Mouse (Mus musculus): ENCODE data around the gene Kif2a.
A peak's percentile ranks its signal among the peaks of the same experiment; 100 is the strongest.
"Not testable (repeated sequence)": the region's sequence is repeated elsewhere in the genome, so short reads cannot be mapped to it uniquely, and the experiment has no call there.

Gene Kif2a

GRCm38 (mm10) chr13:107022266-107023171, 593 bp upstream of the Kif2a start:
- DNase-seq (ENCODE audit: low spot score in 2 of 2) = peak; percentile 85

DNA sequence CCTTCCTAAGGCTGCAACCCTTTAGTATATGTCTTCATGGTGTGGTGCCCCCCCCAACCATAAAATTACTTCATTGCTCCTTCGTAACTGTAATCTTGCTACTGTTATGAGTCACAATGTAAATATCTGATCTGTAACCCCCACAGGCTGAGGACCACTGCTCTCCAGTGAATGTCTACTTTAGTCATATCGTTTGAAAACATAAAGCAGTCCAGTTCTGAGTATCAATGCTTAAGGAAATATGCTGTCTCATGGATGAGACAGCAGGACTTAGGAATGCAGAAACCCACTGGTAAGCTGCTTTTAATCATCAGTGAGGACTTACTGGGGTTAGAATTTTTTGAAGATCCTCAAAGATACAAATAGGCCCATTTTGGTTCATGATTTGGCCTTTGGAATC, 2.5 kb downstream of the Kif2a start:
- no peak for DNase-seq (ENCODE audit: low spot score in 2 of 2)

- no peak for DNase-seq (ENCODE audit: low spot score in 2 of 2)
These were observed 8.0 kb downstream of the Kif2a start for GRCm38 (mm10) chr13:107013926-107014325.

GRCm38 (mm10) chr13:107011618-107012017, 10.3 kb downstream of the Kif2a start:
- no peak for DNase-seq (ENCODE audit: low spot score in 2 of 2)

DNA sequence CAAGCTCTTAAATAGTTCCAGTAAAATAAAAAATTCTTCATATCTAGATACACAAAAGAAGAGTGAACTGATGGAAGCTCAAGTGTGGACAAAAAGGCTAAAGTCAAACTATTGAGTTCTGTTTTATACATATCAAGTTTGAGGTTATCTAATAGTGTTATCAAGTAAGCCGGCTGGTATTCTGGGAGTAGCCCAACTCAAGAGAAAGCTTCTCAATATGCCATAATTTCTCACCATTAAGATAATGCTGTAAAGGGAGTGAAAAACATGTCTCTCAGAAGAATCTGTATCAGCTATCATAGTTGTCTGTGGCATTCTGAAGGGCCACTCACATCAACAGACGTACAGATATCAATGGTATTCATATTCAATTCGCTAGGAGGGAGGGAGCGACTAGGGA, 13.8 kb downstream of the Kif2a start:
- DNase-seq (ENCODE audit: low spot score in 2 of 2) = no peak

DNA sequence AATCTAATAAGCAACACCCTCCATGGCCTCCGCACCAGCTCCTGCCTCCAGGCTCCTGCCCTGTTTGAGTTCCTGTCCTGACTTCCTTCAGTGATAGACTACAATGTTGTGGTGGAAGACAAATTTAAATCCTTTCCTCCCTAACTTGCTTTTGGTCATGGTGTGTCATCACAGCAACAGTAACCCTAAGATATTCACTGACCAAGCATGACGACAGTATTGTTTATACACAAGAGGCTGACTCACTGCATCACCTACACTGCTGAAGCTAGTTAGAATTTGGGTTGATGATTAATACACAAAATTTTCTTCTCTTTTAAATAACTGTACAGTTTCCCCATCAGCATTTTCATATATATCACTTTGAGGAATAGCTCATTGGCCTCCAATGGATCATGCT, 18.7 kb downstream of the Kif2a start:
- DNase-seq (ENCODE audit: low spot score in 2 of 2) = no peak

DNA sequence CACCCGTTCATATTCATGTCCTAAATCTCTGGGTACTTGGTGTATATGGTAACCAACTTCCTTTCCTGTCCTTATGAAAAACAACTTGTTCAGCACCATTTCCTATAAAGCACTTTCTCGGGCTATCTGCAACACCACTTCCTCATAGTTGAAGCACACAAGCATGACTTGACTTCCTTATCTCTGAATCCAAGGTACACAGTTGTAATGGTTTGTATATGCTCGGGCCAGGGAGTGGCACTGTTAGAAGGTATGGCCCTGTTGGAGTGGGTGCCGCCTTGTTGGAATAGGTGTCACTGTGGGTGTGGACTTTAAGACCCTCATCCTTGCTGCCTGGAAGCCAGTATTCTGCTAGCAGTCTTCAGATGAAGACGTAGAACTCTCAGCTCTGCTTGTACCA, 23.3 kb downstream of the Kif2a start:
- DNase-seq (ENCODE audit: low spot score in 2 of 2) = no peak

- no peak for DNase-seq (ENCODE audit: low spot score in 2 of 2)
These were observed 23.9 kb downstream of the Kif2a start for GRCm38 (mm10) chr13:106998026-106998425.

- DNase-seq (ENCODE audit: low spot score in 2 of 2) = not testable (repeated sequence)
These were observed 24.4 kb downstream of the Kif2a start for GRCm38 (mm10) chr13:106997557-106997956.

- DNase-seq (ENCODE audit: low spot score in 2 of 2) = no peak
These were observed 25.0 kb downstream of the Kif2a start for GRCm38 (mm10) chr13:106996891-106997290.

DNA sequence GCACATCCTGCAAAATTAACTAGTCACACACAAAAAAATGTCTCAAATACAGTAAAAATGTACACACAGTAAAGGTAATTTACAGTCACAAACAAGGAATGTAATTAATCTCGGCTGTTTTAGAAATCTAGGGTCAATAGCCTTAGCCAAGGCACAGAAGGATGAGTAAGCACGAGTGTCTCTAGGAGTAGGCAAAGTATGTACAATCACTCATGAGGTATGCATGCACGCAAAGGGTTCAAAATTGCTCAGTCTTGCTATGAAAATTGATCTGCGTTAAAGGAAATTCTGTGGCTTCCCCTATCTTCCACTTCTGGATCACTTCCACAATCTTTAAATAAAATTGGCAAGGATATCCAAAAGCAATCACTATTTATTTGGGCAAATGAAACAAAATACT, 60.4 kb downstream of the Kif2a start:
- DNase-seq (ENCODE audit: low spot score in 2 of 2) = no peak

GRCm38 (mm10) chr13:106960557-106960956, 61.4 kb downstream of the Kif2a start:
- no peak for DNase-seq (ENCODE audit: low spot score in 2 of 2)

- no peak for DNase-seq (ENCODE audit: low spot score in 2 of 2)
These were observed 63.6 kb downstream of the Kif2a start for GRCm38 (mm10) chr13:106958286-106958685.

- no peak for DNase-seq (ENCODE audit: low spot score in 2 of 2)
These were observed 64.4 kb downstream of the Kif2a start for GRCm38 (mm10) chr13:106957554-106957953.

GRCm38 (mm10) chr13:106954880-106955279, 67.0 kb downstream of the Kif2a start:
- DNase-seq (ENCODE audit: low spot score in 2 of 2) = no peak

- no peak for DNase-seq (ENCODE audit: low spot score in 2 of 2)
These were observed 74.3 kb downstream of the Kif2a start for GRCm38 (mm10) chr13:106947583-106947982.

DNA sequence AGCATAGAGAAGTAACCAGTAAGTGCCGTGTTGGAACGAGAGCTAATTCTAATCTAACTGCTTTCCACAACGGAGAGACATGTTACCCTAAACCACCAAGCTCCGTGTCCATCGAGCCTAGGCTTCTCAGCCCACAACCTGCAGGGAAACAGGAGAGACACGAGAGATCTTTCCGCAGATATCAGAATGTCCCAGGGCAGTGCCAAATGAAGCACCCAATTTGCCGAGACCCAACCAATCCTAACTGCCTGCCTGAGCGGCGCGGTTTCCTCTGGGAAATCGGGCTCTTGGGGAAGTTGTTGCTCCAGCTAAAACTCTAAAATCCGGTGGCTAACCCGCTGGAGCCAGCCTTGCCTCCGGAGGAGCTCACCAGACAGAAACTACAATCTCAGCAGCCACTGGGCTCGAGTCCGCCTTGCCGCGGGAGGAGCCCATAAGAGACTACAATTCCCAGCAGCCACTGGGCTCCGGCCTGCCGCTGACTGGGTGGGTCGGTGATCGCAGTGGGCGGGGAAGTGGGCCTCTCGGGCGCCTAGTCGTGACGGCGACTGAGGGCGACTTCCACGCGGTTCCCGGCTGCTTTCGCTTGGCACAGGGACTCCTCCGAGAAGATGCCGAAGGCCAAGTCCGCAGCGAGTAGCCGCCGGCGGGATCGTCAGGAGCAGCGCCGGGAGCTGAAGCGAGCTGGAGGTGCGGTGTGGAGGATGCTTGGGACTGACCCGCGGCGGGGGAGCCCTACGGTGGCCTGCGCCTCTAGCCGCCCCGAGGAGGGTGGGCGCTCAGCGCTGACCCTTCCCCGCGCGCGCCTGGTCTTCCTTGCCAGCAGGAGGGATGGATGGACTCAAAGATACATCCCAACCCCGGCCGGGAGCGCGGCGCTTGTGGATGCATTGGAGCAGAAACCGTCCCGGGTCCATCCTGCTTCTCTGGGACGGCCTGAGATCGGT, 75.1 kb downstream of the Kif2a start, which contains the start of gene Dimt1:
Gene Dimt1, plus strand, starts transcription at position 534 of the 947 bp plus-strand sequence.
- DNase-seq (ENCODE audit: low spot score in 2 of 2) = peak; percentile 98

DNA sequence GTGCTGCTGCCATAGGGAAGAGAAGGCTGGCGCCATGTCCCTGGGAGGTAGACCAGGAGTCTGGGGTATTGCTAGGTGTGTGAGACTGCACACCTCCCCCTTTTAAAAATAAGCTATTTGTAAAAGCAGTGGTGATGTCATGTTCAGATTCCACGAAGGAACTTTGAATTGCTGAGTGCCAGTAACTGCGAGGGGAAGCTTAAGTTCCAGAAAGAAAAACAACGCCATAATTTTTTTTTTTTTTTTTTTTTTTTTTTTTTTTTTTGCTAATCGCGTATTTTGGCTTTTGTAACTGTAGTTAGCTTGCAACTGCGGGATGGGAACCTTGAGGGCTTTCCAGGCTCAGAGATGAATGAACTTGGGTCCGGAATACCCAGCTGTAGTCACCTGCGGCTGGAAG, 76.4 kb downstream of the Kif2a start:
- no peak for DNase-seq (ENCODE audit: low spot score in 2 of 2)

DNA sequence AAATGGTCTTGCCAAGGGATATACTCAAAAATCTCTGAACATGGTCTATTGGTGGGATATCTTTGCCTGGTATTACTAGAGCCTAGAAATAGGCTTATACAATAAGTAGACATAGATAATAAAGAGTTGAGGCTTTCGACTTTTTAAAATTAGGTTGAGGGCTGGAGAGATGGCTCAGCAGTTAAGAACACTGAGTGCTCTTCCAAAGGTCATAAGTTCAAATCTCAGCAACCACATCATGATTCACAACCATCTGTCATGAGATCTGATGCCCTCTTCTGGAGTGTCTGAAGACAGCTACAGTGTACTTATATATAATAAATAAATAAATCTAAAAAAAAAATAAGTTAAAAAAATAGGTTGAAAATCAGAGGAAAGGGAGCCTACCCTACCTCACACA, 79.2 kb downstream of the Kif2a start:
- DNase-seq (ENCODE audit: low spot score in 2 of 2) = no peak

DNA sequence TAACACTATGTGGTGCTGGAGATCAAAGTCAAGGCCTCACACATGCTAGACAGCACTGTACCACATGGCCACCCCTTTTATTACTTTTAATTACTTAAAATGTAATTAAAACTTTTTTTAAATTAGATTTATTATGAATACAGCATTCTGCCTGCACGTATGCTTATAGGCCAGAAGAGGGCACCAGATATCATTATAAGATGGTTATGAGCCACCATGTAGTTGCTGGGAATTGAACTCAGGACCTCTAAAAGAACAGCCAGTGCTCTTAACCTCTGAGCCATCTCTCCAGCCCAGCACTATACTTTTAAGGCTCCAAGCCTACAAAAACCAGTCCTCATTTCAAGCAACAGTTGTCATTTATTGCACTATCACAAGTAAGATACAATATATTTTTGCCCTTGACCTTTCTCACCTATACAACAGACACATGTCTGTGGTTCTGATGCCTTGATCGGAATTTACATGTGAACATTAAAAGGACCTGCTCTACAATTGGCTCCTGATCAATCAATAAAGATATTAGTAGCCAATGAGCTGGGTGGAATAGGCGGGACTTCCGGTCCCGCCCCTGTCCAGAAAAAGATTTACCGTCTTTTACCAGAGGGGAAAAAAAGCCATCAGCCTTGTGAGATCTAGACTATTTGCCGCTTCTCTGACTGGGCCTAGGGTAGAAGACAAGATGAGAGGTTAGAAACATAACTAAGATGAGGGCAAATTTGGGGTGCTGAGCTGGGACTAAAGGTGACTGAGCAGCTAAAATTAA, 80.5 kb downstream of the Kif2a start:
- DNase-seq (ENCODE audit: low spot score in 2 of 2) = peak in 1 of 2 experiments; percentile 12

GRCm38 (mm10) chr13:106937138-106937472, 84.8 kb downstream of the Kif2a start:
- no peak for DNase-seq (ENCODE audit: low spot score in 2 of 2)

All from right cerebral cortex, postnatal 10 days (tissue).